Mouse (Mus musculus): ENCODE measurements around the gene Pex13. TPM values are rescaled to one million over a fixed set of nuclear protein-coding genes. Genes with fewer than 3 reads are reported as not detected.

Pex13 gene
- 32.9 and 37.7 TPM in 2 replicates for polyA plus RNA-seq (2015; fragmentation: Nextera tagmentation; extraction: Ambion mirVana)

DNA sequence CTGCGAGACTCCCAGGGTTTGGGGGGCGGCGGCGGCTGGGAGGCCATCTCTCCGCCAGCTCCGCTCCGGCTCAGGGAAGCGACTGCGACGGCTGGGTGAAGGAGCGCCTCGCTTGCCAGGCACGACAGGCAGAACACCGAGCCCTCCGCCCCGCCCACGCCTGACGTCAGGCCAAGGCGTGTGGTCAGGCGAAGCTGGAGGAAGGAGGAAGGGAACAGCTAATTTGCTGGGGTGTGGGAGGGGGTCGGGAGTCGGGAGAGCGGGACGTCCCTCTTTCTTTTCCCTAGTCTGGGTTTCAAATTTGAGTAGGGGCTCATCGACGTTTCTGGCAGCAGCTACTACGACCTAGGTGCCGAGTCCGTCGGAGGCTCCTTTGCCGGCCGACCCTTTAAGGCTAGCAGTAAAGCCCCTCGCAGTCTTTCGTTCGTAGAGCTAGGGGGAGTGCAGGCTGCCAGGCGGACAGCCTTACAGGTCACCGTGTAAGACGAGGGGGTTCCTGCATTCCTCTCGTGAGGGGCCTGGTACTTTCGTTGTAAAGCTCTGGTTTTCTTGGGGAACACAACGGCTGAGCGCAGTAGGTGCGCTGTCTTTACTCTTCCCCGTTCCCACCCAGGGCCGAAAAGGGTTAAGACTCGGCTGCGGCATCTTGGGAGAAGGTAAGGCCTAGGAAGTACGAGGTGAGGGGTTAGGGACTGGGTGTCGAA, at the start of gene Pex13:
TSS of gene Pex13 (minus strand) at position 162 of the 704 bp plus-strand sequence.
- Histone ChIP-seq H3K4me3 (replicated peaks; ENCODE audit: low read length) (peak within 1 kb of the TSS; percentile 65), H3K9ac (replicated peaks; ENCODE audit: low read depth, low read length) (peak within 1 kb of the TSS; percentile 85), H3K9me3 (ENCODE audit: control insufficient read depth, low read length) (no peaks in the 10 kb centered on the region), H3K27ac (ENCODE audit: low read length) (peak within 1 kb of the TSS; percentile 90), H3K4me2 (ENCODE audit: low read length) (peak within 1 kb of the TSS; percentile 76), H3K27me3 (replicated peaks; ENCODE audit: control insufficient read depth, insufficient read depth, low read length) (no peaks in the 10 kb centered on the region), H3K36me3 (ENCODE audit: control insufficient read depth, insufficient read depth) (no peaks in the 10 kb centered on the region), H3K4me1 (replicated peaks; ENCODE audit: control insufficient read depth, insufficient read depth, low read length) (peaks cover 16% of the 10 kb centered on the region)
- ATAC-seq: peak; percentile 99
- WGBS: under 1% methylated on average over 49 of the region's 49 CpGs

- H3K4me2 ChIP-seq (ENCODE audit: low read length): no peak overlapping the region
- H3K27me3 ChIP-seq (replicated peaks; ENCODE audit: control insufficient read depth, insufficient read depth, low read length): no peaks in the 10 kb centered on the region
- WGBS: 87% methylated on average over 3 of the region's 3 CpGs
- no peak overlapping the region for H3K27ac ChIP-seq (ENCODE audit: low read length)
- no peak overlapping the region for H3K9ac ChIP-seq (replicated peaks; ENCODE audit: low read depth, low read length)
- no peaks in the 10 kb centered on the region for H3K4me1 ChIP-seq (replicated peaks; ENCODE audit: control insufficient read depth, insufficient read depth, low read length)
- no peaks in the 10 kb centered on the region for H3K9me3 ChIP-seq (ENCODE audit: control insufficient read depth, low read length)
- H3K36me3 ChIP-seq (ENCODE audit: control insufficient read depth, insufficient read depth): peaks cover 29% of the 10 kb centered on the region
- ATAC-seq: no peak
- H3K4me3 ChIP-seq (replicated peaks; ENCODE audit: low read length): no peak overlapping the region
Measured at GRCm38 (mm10) chr11:23712299-23712698, 46.5 kb upstream of the Pex13 start.

- Histone ChIP-seq H3K4me3 (replicated peaks; ENCODE audit: low read length) (no peak overlapping the region), H3K4me1 (replicated peaks; ENCODE audit: control insufficient read depth, insufficient read depth, low read length) (no peaks in the 10 kb centered on the region), H3K27me3 (replicated peaks; ENCODE audit: control insufficient read depth, insufficient read depth, low read length) (no peaks in the 10 kb centered on the region), H3K36me3 (ENCODE audit: control insufficient read depth, insufficient read depth) (peaks cover 4% of the 10 kb centered on the region; the same call in 1 of the 2 replicates), H3K9me3 (ENCODE audit: control insufficient read depth, low read length) (no peaks in the 10 kb centered on the region), H3K27ac (ENCODE audit: low read length) (no peak overlapping the region), H3K9ac (replicated peaks; ENCODE audit: low read depth, low read length) (no peak overlapping the region), H3K4me2 (ENCODE audit: low read length) (no peak overlapping the region)
- ATAC-seq: no peak
- 81% methylated on average over 7 of the region's 7 CpGs for WGBS
Measured at GRCm38 (mm10) chr11:23704604-23705294, 39.0 kb upstream of the Pex13 start.

- H3K4me3 ChIP-seq (replicated peaks; ENCODE audit: low read length): no peak overlapping the region
- no peak overlapping the region for H3K4me2 ChIP-seq (ENCODE audit: low read length)
- 94% methylated on average over 3 of the region's 3 CpGs for WGBS
- H3K27ac ChIP-seq (ENCODE audit: low read length): no peak overlapping the region
- H3K36me3 ChIP-seq (ENCODE audit: control insufficient read depth, insufficient read depth): 0 out of 2 replicates have a peak, but pooled peaks cover 2% of the 10 kb centered on the region
- no peaks in the 10 kb centered on the region for H3K27me3 ChIP-seq (replicated peaks; ENCODE audit: control insufficient read depth, insufficient read depth, low read length)
- H3K9me3 ChIP-seq (ENCODE audit: control insufficient read depth, low read length): no peaks in the 10 kb centered on the region
- no peak for ATAC-seq
- H3K9ac ChIP-seq (replicated peaks; ENCODE audit: low read depth, low read length): no peak overlapping the region
- H3K4me1 ChIP-seq (replicated peaks; ENCODE audit: control insufficient read depth, insufficient read depth, low read length): no peaks in the 10 kb centered on the region
Measured at GRCm38 (mm10) chr11:23701831-23702230, 36.1 kb upstream of the Pex13 start.

GRCm38 (mm10) chr11:23699414-23700095, 33.8 kb upstream of the Pex13 start:
- no peak for ATAC-seq
- H3K27ac ChIP-seq (ENCODE audit: low read length): no peak overlapping the region
- H3K9ac ChIP-seq (replicated peaks; ENCODE audit: low read depth, low read length): no peak overlapping the region
- 63% methylated on average over 3 of the region's 3 CpGs for WGBS
- no peaks in the 10 kb centered on the region for H3K27me3 ChIP-seq (replicated peaks; ENCODE audit: control insufficient read depth, insufficient read depth, low read length)
- H3K4me3 ChIP-seq (replicated peaks; ENCODE audit: low read length): no peak overlapping the region
- H3K36me3 ChIP-seq (ENCODE audit: control insufficient read depth, insufficient read depth): 0 out of 2 replicates have a peak, but pooled peaks cover 2% of the 10 kb centered on the region
- H3K4me2 ChIP-seq (ENCODE audit: low read length): no peak overlapping the region
- no peaks in the 10 kb centered on the region for H3K9me3 ChIP-seq (ENCODE audit: control insufficient read depth, low read length)
- no peaks in the 10 kb centered on the region for H3K4me1 ChIP-seq (replicated peaks; ENCODE audit: control insufficient read depth, insufficient read depth, low read length)

DNA sequence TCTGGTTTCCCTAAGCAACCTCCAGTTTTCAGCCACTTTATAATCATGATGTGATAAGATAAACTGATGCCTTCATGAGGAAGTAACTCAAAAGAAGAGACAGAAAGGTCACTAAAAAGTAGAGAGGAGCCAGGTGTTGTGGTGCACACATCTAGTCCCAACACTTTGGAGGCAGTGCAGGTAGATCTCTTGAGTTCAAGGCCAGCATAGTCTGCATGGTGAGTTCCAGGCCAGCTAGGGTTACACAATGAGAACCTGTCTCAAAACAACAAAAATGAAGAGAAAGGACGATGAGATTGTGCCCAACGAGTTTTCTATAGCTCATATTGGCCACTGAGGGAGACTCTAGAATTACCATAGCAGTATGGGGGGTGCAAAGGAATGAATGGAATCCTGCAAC, 32.8 kb upstream of the Pex13 start:
- H3K36me3 ChIP-seq (ENCODE audit: control insufficient read depth, insufficient read depth): 0 out of 2 replicates have a peak, but pooled peaks cover 2% of the 10 kb centered on the region
- no peak for ATAC-seq
- H3K27ac ChIP-seq (ENCODE audit: low read length): no peak overlapping the region
- no peaks in the 10 kb centered on the region for H3K27me3 ChIP-seq (replicated peaks; ENCODE audit: control insufficient read depth, insufficient read depth, low read length)
- no peak overlapping the region for H3K9ac ChIP-seq (replicated peaks; ENCODE audit: low read depth, low read length)
- H3K4me1 ChIP-seq (replicated peaks; ENCODE audit: control insufficient read depth, insufficient read depth, low read length): no peaks in the 10 kb centered on the region
- H3K9me3 ChIP-seq (ENCODE audit: control insufficient read depth, low read length): no peaks in the 10 kb centered on the region
- no peak overlapping the region for H3K4me2 ChIP-seq (ENCODE audit: low read length)
- H3K4me3 ChIP-seq (replicated peaks; ENCODE audit: low read length): no peak overlapping the region
- 62% methylated on average over 2 of the region's 2 CpGs for WGBS

- Histone ChIP-seq H3K4me3 (replicated peaks; ENCODE audit: low read length) (no peak overlapping the region), H3K36me3 (ENCODE audit: control insufficient read depth, insufficient read depth) (no peaks in the 10 kb centered on the region), H3K4me1 (replicated peaks; ENCODE audit: control insufficient read depth, insufficient read depth, low read length) (no peaks in the 10 kb centered on the region), H3K27me3 (replicated peaks; ENCODE audit: control insufficient read depth, insufficient read depth, low read length) (no peaks in the 10 kb centered on the region), H3K27ac (ENCODE audit: low read length) (no peak overlapping the region), H3K9ac (replicated peaks; ENCODE audit: low read depth, low read length) (no peak overlapping the region), H3K9me3 (ENCODE audit: control insufficient read depth, low read length) (no peaks in the 10 kb centered on the region), H3K4me2 (ENCODE audit: low read length) (no peak overlapping the region)
- ATAC-seq: no peak
Measured at GRCm38 (mm10) chr11:23695847-23696246, 30.1 kb upstream of the Pex13 start.

- H3K27me3 ChIP-seq (replicated peaks; ENCODE audit: control insufficient read depth, insufficient read depth, low read length): no peaks in the 10 kb centered on the region
- WGBS: 97% methylated on average over 2 of the region's 2 CpGs
Measured at GRCm38 (mm10) chr11:23693286-23693685, 27.5 kb upstream of the Pex13 start.

DNA sequence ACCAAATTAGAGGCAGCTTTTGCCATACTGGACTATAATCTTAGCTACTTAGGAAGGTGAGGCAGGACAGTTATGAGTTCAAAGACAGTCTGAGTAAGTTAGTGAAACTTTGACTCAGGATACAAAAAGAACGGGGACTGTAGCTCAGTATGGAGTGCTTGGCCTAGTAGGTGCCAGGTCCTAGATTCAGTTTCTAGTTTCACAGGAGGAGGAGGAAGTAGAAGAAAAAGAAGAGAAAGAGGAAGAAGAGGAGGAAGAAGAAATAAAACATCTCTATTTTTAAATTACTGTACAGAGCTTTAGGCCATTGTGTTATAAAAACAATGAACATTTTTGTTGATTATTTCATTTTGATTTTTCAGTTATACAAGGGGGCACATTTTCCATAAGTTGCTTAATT, 22.3 kb upstream of the Pex13 start:
- H3K4me3 ChIP-seq (replicated peaks; ENCODE audit: low read length): no peak overlapping the region

More at GRCm38 (mm10) chr11:23693286-23693685, 27.5 kb upstream of the Pex13 start:
- Histone ChIP-seq H3K9ac (replicated peaks; ENCODE audit: low read depth, low read length) (no peak overlapping the region), H3K4me3 (replicated peaks; ENCODE audit: low read length) (no peak overlapping the region), H3K27ac (ENCODE audit: low read length) (no peak overlapping the region), H3K4me1 (replicated peaks; ENCODE audit: control insufficient read depth, insufficient read depth, low read length) (no peaks in the 10 kb centered on the region), H3K9me3 (ENCODE audit: control insufficient read depth, low read length) (no peaks in the 10 kb centered on the region), H3K4me2 (ENCODE audit: low read length) (no peak overlapping the region), H3K36me3 (ENCODE audit: control insufficient read depth, insufficient read depth) (no peaks in the 10 kb centered on the region)
- no peak for ATAC-seq

More for the DNA sequence above, 22.3 kb upstream of the Pex13 start:
- no peak overlapping the region for H3K9ac ChIP-seq (replicated peaks; ENCODE audit: low read depth, low read length)
- no peaks in the 10 kb centered on the region for H3K27me3 ChIP-seq (replicated peaks; ENCODE audit: control insufficient read depth, insufficient read depth, low read length)
- H3K9me3 ChIP-seq (ENCODE audit: control insufficient read depth, low read length): no peaks in the 10 kb centered on the region
- no peaks in the 10 kb centered on the region for H3K36me3 ChIP-seq (ENCODE audit: control insufficient read depth, insufficient read depth)
- no peak for ATAC-seq
- 93% methylated on average over 1 of the region's 1 CpGs for whole genome bisulfite sequencing
- H3K27ac ChIP-seq (ENCODE audit: low read length): no peak overlapping the region
- no peak overlapping the region for H3K4me2 ChIP-seq (ENCODE audit: low read length)
- H3K4me1 ChIP-seq (replicated peaks; ENCODE audit: control insufficient read depth, insufficient read depth, low read length): no peaks in the 10 kb centered on the region
